Mouse (Mus musculus): ENCODE measurements around the gene Foxd2.

GRCm38 (mm10) chr4:114899885-114900284 lies 8.8 kb downstream of the Foxd2 start:
- TF ChIP-seq CTCF (IDR thresholded peaks at IDR 0.05; ENCODE audit: low read depth, low read length) (no peak), POLR2A (IDR thresholded peaks at IDR 0.05; ENCODE audit: insufficient read depth, low read length) (no peak)

Measured in ES-Bruce4 (cell line).